Mouse (Mus musculus) kidney, adult 11 months (tissue): ENCODE data around the gene Slc38a1.
"Not testable (repeated sequence)": the region's sequence is repeated elsewhere in the genome, so short reads cannot be mapped to it uniquely, and the experiment has no call there.

ENCODE experiments used
- DNase-seq: peaks from one replicate; pipeline ENCODE4 v3.0.0; 2022

Slc38a1 gene

DNA sequence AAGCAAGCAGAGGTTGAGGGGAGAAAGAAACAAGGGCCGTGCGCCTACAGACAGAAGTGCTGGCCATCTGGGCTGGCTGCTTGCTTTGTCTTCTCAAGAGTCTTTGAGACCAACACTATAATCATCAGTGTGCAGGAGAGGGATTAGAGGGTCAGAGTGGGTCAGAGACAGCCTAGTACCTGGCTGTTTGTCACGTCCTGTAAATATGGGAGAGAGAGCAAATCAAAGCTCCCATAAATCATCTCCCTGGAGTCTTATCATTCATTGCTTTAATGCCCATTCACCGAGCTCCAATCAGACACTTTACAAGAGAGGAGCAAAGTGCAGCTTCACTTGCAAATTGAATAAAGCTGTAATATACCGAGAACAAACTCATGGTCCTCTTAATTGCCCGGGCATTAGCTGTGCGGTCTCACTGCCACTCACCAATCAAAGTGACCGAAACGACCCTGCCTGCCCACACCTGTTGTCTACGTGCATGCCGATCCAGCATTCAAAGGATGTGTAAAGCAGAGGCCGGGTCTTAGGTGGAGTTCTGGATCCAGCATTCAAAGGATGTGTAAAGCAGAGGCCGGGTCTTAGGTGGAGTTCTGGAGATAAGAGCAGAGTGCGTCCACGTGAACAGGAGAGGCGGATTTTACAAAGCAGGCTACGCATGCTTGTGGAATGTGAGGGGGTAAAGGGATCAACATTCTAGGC, 15.0 kb upstream of the Slc38a1 start:
- no peak for DNase-seq

DNA sequence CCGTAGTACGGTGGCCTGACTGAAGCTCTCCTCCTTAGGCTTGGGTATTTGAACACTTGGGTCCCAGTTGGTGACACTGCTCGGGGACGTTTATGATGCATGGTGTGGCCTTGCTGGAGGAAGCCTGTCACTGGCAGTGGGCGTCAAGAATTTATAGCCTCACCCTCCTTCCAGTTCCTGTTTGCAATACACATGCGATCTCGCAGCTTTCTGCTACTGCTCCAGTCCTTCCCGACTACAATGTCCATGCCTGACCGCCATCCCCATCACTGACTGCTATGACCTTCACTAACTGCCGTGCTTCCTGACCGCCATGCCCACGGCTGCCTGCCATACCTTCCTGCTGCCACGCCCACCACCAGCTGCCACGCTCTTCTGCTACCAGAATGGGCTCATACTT, 12.8 kb upstream of the Slc38a1 start:
- no peak for DNase-seq

DNA sequence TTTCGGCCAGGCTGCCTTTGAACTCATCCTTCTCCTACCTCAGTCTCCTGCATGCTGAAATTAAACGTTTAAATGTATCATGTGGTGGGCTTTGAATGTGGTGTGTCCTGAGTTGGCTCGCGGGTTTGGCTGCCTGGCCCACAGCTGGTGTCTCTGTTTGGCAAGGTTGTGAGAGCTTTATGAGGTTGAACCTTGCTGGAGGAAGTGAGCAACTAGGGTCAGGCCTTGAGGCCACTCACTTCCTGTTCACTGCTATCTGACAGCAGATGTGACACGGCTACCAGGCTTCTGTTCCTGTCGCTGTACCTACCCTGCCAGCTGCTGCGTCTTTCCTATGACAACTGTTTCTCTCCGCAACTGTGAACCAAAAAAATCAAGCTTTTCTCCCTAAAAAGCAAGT, 12.0 kb upstream of the Slc38a1 start:
- DNase-seq: no peak

DNA sequence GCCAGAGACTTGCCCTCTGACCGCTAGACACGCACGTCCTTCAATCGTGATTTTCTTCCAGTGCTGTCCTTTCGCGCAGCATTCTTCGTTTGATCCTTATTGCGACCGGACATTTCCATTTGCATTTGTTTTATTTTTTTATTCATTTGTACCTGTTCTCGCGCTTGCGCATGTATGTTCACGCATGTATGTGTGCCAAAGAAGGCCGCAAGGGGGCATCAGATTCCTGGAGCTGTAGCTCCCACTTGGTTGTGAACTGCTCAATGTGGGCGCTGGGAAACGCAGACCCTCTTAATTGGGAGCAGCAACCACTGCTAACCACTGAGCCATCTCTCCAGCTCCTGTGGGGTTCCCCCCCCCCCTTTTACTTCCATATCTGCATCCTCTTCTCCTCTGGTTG, 10.3 kb upstream of the Slc38a1 start:
- no peak for DNase-seq

DNA sequence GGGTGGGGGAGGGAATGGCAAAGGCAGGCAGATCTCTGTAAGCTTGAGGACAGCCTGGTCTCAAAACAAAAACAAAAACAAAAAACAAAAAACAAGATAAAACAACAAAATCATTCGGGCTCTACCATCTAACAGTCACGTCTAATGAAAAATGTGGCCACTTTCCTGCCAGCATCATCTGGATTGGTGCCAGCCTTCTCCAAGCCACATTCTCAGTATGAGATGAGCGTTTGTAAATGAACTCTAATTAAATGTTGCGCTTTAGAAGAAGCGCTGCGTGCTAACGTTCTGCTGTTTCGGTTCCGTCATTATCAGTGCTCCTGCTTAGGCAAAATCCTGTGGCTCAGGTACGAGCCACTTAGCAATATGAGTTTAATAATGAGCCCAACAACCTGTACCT, 9.8 kb upstream of the Slc38a1 start:
- DNase-seq: no peak

DNA sequence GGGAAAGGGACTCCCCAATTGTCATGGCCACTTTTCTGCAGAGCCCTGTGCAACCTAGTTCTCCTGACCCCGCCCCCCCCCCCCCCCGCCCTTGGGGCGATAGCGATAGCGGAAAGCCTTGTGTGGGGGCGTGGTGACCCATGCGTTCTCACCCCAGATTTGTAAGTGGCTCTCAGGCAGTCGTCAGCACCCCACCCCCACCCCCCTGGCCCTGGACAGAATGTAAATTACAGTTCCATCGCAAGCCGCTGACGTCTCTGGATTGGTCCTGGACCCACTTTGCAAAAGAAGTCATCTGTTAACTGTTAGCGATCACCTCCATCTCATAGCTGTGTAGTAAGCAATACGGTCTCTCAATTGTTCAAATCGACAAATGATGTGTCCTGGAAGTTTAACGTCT, 4.7 kb upstream of the Slc38a1 start:
- DNase-seq: no peak

DNA sequence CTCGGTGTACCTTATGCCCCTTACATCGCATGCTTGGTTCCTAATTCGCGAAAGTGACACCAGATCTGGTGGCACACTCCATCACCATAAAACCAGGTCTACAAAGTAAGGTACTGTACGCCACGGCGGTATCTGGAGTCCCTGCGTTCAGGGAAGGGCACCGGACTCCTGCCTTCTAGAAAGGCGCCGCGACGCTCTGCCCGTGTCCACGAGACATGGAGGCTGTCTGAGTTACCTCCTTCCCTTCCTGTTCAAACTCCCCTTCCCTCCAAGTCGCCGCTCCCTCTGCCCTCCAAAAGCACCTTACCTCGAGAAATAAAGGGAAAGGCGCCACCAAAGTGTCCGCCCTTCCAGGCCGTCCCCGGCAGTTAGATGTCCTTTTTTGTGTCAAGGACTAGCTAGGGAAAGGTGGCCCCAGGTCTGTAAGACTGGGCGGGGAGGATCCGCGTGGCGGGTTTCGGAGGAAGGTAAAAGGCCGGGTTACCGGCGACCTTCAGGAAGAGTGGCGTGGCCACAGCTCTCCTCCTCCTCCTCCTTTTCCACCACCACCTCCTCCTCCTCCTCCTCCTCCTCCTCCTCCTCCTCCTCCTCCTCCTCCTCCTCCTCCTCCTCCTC, 785 bp downstream of the Slc38a1 start:
- DNase-seq: no peak

DNA sequence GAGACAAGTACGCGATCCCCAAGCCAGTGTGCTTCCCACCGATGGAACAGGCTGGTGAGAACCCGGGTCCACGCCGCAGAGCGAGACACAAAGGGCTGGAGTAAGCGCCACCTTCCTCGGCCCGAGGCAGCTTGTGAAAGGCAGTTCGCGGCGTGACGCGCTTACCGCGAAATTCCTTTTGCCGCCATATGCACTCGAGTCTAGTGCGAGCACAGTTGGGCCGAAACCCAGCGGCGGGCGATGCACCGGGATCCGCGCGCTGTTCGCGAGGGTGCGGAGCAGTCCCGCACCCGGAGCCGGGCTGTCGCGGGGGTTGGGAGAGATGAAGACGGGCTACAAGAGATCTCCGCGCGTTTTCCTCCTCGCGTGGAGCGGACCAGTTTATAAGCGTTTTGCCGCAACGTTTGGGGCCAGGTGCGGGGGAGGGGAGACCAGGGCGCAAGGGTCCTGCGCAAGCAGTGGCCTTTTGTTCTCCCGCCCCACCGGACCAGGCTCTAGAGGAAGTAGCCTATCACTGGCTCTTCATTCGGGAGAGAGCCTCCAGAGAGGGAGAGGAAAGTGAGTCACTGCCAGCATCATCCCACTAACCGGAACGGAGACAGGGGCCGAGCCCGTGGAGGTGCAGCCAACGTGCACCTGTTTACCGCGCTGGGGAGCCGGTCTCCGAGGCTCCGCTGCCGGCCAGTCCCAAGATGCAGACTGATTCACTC, 1.4 kb downstream of the Slc38a1 start:
- peak; percentile 7 for DNase-seq

DNA sequence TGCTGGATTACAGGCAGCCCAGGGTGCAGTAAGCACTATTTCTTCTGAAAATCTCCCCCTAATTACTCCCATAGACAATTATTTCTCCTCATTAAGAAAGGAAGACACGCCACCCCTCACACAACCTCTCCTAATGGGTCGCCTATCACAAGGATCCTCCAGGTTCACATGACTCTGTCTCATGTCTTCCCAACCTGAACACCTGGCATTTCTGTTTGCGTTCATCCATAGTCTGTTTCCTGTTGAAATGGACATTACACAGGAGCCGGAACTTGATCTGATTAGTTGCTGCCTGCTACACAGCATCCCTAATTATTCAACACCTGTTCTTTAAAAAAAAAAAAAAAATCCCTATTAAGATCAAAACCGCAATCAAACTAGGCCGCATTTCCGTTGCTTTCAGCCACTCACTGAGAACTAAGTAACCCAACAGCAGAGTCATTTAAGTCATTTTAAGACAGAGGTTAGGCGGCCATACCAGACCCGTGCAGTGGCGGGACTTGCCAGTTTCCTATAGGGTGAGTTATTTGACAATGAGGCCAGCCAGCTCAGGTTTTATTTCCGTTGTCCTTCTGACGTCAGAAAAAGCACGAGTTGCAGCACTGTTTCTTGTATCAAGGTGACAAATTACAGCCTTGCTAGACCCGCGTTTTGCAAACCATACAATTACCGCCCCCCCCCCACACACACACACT, 2.3 kb downstream of the Slc38a1 start:
- DNase-seq: no peak

DNA sequence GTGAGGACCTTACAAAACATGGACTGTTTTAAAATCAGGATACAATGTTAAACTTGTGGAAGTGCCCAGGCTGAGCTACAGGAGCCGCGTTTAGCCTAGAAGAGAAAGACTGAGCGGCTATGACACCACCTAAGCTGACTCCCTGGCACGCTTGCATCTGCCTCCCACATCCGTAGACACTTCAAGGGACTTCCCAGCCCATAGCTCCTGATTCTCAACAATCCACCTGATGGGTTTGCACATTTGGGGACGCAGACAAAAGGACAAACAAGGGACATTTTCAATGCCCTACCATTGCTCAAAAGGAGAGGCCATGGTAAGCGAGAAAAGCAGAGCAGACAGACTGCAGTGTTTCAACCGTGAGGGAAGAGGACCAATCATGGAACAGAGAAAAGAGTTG, 3.1 kb downstream of the Slc38a1 start:
- DNase-seq: no peak

DNA sequence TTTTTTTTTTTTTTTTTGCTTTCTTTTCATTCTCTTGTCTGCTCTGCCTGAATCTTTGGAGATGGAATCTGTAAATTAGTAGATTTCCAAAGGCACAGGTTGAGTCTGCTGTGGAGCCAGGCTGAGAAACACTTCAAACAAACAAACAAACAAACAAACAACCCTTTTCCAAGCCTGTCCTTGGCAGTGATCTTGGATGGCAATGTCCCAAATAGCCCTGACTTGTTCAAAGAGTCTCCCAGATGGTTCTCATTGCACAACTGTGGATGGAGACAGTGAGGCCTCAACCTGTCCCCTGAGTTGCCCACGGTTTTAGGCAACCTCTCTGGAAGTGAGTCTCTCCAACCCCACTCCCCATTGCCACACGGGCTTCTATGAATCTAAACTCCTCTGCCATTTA, 4.1 kb downstream of the Slc38a1 start:
- no peak for DNase-seq

DNA sequence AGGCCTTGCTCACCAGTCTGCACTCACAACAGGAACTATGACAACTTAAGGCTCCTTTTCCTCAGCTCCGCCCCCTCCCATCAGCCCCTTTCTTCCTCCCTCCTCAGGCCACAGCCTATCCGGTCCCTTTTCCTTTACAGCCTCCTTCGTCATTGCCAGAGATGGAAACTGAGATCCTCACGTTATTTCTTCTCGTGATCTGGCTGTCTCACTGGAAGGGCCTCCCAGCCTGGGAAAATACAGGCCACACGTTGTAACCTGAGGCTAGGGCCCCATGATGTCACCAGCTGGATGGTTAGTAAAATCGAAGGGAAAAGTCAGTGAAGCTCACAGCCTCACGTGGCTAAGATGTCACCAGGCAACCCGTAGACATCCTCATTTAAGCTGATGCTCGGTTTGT, 4.5 kb downstream of the Slc38a1 start:
- DNase-seq: no peak

DNA sequence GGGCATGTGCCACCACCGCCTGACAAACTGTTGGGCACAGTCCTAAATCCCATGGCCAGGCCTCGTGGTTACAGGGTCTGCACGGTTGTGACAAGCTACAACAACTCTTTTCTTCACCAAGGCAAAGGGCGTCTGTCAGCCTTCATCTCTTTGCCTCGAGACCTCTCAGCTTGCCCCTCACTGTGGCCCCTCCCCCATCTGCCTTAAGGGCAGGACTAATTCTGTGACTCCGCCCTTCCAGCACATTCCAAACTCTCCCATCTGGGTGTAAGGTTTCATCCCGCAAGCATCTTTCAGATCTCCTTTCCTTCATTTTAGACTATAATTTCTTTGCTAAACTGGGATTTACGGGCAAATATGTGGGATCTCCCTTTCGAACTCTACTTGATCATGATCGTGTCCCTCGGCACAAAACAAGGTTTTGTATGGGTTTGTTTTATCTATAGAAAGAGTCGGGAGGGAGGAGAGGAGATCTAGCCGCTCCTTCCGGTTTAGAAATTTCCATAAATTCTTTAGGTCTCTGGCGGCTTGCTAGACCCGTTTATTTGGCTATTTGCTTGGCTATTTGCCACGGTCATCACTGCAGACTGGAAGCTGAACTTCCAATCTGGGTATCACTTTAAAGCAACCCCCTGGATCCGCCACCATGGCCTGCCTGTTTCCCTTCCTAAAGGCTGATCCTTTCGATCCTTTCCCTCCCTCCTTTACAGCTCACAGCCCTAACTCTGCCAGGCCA, 7.9 kb downstream of the Slc38a1 start:
- DNase-seq: no peak

DNA sequence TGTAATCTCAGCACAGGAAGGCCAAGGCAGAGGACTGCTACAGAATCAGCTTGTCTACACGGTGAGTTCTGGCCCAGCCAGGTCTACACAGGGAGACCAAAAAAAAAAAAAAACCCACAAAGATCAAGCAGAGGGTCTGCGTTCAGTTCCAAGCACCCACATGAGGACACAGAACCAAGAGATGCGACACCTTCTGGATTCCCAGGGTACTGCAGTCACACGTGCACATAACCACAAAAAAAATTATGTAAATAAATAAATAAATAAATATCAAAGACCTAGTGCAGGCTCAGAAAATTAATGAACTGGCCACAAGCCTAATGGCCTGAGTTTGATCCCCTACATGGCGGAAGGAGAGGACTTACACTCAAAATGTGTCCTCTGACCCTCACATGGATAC, 10.5 kb downstream of the Slc38a1 start:
- DNase-seq: no peak

DNA sequence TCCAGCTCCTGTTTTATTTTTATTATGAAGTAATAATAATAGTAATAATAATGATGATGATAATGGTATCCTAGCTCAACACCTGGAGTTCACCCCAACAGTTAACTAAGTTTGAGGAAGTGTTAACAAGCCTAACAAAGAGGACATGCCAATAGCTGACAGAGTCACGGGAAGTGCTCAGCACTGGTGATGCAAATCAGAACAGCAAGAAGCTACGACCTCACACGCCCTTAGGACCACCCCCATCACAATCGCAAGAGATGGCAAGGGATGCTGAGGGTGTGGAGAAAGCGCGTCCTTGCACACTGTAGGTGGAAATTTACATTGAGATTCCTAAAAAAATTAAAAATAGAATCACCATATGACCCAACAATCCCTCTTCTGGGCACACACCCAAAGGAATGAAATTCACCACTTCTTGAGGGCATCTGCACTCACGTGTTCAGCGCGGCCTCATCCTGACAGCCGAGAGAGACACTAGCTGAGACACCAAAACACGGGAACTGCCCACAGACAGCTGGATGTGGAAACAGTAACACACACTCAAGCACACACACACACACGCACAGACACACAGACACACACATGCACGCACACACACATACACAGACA, 11.5 kb downstream of the Slc38a1 start:
- no peak for DNase-seq

DNA sequence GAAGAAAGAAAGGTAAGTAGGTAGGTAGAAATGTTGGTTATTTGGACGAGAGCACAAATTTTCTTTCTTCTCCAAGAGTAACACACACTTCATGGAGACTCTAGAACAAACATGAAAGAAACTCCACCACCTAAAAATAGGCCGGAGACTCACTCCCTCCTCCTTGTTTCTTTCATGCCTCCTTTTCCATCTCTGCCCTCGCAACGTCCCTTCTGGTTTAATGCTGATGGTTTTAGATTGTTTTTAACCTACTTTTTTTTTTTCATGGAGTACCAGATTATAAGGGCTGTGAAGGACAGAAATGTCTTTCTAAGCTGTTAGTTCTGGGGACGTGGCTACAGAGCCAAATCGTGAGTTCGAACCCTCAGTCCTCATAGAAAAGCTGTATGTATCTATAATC, 14.5 kb downstream of the Slc38a1 start:
- DNase-seq: no peak

DNA sequence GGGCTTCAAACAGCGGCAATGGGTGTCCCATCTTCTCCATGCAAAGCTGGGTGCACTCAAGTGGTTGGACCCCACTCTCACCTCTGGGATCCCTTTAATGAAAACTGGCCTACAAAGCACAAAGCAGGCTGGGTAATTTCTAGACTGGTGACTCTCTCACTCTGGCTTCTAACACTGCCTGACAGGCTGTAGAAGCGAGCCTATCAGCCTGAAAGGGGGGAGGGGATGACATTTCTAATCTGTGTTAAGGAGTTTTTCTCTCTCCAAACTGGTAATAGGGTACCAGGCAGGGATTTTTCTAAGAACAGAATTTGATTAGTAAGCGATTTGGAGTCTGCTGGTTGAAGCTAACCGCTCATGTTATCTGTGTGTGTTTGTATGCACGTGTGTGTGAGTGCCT, 15.8 kb downstream of the Slc38a1 start:
- no peak for DNase-seq

DNA sequence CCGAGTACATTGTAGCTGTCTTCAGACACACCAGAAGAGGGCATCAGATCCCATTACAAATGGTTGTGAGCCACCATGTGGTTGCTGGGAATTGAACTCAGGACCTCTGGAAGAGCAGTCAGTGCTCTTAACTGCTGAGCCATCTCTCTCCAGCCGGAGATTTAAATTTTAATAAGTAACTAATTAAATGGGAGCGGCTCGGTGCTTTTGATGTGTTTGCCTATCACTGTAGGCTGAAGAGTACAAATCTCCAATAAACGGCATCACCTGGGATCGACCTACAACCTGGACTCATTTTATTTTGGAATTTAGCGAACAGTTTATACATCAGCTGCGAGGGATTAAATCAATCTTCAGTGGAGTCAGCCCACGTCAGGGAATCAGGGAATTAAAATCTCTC, 17.7 kb downstream of the Slc38a1 start:
- not testable (repeated sequence) for DNase-seq

DNA sequence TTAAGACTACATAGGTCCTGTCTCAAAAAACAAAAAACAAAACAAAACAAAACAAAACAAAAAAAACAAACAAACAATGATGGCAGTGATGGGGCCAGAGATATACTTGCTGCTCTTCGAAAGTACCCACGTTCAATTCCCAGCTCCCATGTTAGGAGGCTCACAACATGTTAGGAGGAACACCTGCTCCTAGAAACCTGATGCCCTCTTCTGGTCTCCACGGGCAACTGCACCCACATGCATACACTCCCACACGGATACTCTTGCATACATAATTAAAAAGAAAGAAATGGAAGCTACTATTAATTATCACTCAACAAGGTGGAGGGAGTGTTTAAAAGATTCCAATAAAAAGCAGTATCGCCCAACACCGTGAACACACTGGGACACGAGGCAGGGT, 20.3 kb downstream of the Slc38a1 start:
- DNase-seq: no peak

DNA sequence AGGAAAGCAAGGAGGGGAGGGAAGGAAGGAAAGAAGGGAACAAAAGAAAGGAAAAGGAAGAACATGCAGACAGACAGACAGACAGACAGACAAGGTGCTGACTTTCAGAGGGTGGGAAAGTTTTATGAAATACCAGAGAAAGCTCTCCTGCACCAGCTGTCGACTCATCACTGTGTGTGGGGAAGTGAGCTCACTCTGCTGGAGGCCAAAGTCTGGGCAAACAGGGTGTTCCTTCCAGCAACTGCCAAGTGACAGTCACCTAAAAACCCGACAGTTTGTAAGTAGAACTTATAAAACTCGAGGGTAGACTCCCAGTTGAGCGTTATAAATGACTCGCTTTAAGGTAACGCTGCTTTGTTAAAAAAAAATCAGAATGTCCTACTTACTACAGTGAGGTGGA, 21.0 kb downstream of the Slc38a1 start:
- DNase-seq: no peak

DNA sequence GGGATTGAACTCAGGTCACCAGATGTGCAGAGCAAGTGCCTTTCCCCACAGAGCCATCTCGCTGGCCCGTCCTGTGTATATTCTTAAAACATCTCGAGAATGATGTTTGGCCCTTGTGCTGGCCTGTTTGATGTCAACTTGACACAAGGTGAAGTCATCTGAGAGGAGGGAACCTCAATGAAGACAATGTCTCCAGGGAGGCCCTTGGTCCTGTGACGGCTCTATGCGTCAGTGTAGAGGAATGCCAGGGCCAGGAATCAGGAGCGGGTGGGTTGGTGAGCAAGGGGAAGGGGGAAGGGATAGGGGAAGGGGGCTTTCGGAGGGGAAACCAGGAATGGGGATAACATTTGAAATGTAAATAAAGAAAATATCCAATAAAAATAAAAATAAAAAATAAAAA, 25.2 kb downstream of the Slc38a1 start:
- no peak for DNase-seq

DNA sequence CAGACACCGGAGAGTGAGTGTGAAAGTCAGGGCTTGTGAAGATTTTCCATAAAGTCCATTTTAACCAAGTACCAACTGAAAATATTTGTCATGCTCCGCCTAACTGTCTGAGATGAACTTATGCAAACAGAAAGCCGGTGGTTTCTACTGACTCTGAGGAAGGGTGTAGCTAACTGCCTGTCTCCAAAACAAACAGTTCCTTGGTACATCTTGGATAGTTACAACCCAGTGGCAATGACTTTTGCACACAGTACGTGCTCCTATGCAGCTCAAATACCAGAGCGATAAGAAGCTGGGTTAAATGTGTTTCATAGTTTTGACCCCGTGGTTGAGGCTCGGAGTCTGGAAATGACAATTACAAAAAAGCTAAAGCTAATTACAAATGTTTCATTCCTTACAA, 34.0 kb downstream of the Slc38a1 start:
- no peak for DNase-seq

DNA sequence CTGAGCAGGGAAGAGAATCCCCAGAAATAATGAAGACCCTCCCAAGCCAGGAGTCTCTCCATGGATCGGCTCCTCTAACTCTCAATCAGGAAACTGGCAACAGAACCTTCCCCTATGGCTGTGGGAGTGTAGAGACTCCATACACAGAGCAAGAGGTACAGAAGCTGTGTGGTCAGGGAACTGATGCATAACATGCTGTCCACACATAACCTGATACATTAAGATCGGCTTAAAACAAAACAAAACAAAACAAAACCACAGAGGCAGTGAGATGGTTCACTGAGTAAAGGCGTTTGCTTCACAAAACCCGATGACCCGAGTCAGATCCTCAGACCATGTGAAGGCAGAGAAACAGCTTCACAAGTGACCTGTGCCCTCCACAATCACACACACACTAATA, 35.3 kb downstream of the Slc38a1 start:
- no peak for DNase-seq
